Mouse (Mus musculus): ENCODE data around the gene Rabgef1. TPM values are rescaled to one million over a fixed set of nuclear protein-coding genes. Genes with fewer than 3 reads are reported as not detected.

Gene Rabgef1
- total RNA-seq, 2 experiments from 2014 or later: 46.4 to 46.9 TPM

DNA sequence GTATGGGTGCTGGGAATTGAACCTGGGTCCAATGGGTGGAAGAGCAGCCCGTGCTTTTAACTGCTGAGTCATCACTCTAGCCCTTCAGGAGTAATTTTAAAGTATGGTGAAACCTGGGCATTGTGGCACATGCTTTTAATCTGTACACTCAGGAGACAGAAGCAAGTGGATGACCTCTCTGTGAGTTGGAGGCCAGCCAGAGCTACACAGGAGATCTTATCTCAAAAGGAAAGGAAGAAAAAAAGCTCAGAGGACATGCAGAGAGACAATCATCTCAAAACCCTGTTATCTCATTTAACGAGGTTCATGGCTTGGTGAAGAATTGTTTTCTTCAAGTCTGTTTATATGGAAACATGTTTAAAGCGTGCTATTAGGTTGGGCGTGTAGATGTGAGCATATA is 32.4 kb downstream of the Rabgef1 start:
- no peak for DNase-seq

DNA sequence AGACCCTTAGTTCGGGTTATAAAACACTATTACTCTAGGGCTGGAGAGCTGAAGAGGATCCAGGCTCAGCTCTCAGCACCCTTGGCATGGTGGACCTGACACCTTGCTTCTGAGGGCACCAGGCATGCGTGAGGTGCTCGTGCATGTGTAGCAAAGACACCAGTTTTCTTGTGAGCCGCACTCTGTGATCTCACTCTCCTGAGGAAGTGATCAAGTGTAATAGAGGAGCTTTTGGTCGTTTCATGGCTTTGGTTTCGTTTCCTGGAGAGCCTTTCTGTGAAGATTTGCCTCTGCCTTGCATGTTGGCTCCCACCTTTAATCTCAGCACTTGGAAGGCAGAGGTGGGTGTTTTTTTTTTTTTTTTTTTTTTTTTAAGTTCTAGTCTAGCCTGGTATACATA is 33.0 kb downstream of the Rabgef1 start:
- no peak for DNase-seq
- intact Hi-C loops (cut with DNase I; ENCODE audit: low total_unique reads): no loop called here

More for the DNA sequence above, 32.4 kb downstream of the Rabgef1 start:
- intact Hi-C loops (cut with DNase I; ENCODE audit: low total_unique reads): no loop called here

DNA sequence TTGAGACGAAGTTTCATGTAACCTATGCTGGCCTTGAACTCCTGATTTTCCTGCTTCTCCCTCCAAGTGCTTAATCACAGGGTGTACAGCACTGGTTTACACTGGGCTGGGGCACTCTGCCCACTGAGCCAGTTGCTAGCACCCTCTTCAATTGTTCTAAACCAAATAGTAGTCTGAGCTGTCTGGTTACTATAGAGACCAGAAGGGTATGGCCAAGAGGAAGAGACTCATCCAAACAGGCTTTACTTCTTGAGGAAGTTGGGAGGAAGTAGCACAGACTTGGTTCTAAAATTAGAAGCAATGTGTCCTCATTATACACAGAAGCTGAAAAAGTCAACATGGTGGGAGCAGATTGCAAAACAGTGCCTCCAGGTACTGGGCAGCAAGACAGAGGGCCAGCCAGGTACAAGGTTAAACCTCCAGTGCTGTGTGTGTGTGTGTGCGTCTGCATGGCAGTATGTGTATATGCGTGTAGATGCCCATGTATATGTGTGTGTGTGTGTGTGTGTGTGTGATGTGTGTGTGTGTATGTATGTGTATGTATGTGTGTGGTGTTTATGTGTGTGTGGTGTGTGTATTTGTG is 33.9 kb downstream of the Rabgef1 start:
- intact Hi-C loops (cut with DNase I; ENCODE audit: low total_unique reads): no loop called here
- no peak for DNase-seq

DNA sequence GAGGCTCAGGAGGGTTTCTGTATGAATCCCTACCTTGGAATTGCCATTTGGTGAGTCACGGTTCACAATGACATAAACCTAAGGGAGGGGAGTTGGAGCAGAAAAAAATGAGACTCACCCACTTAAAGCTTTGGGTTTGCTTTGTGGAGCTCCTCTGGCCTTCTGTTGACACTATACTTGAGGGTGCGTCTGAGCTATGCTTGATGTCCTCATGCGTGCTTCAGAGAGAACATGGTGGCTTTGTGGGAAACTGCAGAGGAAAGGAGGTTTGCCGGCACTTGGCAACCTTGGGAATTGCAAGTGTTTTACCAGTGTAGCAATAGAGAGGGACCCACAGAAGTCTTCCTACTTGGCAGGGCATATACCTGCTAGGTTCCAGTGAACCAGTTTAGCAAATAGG is 35.7 kb downstream of the Rabgef1 start:
- intact Hi-C loops (cut with DNase I; ENCODE audit: low total_unique reads): no loop called here
- no peak for DNase-seq

DNA sequence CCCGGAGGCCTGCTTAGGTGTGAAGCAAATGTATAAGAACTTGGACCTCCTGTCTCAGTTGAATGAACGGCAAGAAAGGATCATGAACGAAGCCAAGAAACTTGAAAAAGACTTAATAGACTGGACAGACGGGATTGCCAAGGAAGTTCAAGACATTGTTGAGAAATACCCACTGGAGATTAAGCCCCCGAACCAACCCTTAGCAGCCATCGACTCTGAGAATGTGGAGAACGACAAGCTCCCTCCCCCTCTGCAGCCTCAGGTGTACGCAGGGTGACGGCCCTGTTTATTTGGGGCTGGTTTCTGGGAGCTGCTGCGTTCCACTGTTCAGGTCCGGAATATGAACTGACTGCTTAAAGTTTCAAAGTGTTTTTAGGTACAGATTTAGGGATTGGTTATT is 41.4 kb downstream of the Rabgef1 start:
- intact Hi-C loops (cut with DNase I; ENCODE audit: low total_unique reads): no loop called here
- no peak for DNase-seq

DNA sequence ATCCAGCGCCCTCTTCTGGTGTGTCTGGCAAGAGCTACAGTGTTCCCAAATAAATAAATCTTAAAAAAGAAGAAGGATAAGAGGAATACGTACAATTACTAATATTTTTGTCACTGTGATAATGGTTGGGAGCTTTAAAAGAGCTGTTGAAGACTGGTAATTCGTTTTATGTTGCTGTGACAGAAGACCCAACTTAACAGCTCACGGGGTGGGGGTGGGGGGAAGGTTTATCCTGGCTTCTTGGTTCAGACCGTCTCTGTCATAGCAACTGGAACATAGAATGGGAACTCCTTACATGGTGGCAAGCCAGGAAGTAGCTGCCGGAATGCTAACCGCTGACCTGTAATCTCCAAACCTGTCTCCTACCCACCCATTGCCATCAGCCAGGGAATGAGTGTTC is 45.2 kb downstream of the Rabgef1 start, which contains the start of gene Tmem248:
Gene Tmem248 (plus strand): TSS at position 301 of the 400 bp plus-strand sequence.
- no peak for DNase-seq
- intact Hi-C loops (cut with DNase I; ENCODE audit: low total_unique reads): no loop called here

DNA sequence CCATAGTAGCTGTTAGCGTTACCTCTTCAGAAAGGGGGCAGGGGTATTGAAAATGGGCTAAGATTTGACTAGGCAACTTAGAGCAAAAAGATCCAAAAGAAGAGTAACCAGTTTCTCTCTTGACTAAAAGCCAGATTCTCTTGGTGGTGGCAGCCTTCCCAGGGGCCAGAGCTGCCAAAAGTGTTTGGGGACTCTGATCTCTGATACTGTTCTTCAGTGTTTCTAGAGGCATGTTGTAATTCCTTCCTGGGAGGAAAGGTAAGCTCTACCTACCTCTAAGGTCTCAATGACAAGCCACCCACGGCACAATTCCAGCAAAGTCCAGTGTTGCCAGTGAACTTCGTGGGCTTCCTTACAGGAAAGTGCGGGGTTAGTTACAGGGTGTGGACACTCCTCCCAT is 45.8 kb downstream of the Rabgef1 start:
- intact Hi-C loops (cut with DNase I; ENCODE audit: low total_unique reads): no loop called here
- DNase-seq: no peak

DNA sequence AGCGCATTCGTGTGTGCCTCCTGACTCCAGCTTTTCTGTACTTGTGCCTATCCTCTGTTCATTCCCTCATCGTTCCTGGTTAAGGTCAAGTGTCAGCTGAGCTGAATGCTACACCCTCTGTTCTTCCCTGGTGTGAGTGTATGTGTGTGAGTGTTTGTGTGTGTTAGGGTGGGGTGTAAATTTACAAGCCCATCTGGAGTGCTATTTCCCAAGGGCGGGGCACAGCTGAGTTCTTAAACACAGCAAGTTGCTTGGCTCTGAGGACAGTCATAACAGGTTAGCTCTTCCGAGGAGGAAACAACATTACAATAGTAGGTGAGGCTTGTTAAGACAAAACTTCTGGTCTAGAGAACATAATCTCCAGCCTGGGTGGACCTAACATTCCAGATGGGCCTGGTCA is 46.7 kb downstream of the Rabgef1 start:
- DNase-seq: no peak
- intact Hi-C loops (cut with DNase I; ENCODE audit: low total_unique reads): no loop called here

DNA sequence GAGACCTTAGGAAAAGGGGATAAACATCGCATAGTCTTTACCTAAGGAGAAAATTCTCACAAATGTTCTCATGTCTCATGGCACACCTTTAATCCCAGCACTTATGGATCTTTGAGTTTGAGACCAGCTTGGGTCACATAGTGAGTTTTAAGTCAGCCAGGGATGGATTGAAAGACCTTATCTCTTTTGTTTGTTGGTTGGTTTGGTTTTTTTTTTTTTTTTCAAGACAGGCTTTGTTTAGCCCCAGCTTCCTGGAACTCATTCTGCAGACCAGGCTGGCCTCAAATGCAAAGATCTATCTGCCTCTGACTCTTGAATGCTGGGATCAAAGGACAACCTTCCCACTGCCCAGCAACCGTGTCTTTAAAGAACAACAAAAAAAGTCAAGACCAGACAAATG is 49.7 kb downstream of the Rabgef1 start:
- intact Hi-C loops (cut with DNase I; ENCODE audit: low total_unique reads): no loop called here
- DNase-seq: no peak

DNA sequence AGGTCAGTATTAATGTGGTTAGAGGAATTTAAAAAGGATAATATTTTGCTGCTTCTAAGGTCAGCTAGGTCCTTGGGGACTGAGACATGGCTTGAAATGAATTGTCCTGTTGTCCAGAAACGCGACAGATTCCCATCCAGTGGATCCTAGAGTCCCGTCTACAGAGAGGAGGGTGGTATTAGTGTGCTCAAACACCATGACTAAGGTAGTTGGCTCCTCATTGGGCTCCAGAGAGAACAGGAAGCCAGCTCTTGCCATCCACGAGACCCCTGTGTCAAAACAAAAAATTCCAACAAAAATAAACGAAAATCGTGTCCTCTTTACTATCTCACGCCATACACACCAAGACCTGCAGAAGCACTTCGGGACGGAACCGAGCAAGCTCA is 50.2 kb downstream of the Rabgef1 start:
- intact Hi-C loops (cut with DNase I; ENCODE audit: low total_unique reads): no loop called here
- no peak for DNase-seq

DNA sequence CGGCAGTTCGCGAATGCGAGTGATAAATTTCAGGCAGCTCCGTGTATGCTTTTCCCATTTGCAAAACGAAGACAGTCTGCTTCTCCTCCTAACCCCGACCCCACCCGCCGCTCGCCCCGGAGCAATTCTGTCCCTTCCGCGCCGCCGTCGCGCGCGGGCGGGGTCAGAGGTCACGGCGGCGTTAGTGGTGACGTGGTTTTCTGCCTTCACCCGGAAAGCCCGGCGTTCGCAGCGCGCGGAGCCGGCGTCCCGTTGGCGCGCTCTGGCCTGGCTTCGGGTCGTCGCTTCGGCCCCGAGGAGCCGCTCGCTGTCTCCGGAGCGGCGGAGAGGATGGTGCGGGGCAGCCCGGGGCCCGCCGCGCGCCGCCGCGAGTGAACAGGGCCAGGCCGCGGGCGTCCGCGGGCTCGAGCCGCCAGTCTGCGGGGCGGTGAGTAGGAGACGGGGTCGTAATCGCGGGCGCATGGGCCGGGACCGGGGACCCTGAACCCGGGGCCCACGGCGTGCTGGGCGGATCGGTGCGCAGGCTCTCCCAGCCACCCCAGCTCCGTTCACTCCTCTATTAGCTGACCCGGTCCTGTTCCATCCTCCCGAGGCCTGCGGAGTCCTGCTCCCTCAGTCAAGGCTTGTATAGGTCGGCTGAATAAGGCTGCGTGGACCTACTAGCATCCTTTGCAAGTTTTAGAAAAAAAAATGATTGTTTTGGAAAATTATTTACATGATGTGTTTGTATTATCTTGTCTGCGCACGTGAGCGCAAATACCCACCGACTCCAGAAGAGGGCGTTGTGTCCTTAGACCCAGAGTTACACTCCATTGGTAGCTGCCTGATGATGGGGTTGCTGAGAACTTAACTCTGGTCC is 50.8 kb downstream of the Rabgef1 start:
- intact Hi-C loops (cut with DNase I; ENCODE audit: low total_unique reads): no loop called here
- peak; percentile 92 for DNase-seq

DNA sequence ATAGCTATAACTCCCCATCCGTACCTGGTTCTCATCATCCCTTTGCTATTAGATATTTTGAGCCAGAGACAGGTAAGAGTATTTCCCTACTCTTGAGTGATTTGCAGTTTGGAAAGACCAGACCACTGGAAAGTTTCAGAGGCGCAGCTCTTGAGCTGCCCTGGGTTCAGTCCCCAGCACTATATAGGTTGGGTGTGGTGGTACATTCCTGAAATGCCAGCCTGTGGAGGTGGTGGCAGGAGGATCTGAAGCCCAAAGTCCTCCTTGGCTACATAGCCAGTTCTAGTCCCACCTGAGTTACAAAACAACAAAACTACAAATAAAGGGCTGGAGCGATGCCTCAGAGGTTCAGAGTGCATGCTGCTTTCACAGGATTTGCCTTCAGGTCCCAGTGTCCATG is 55.2 kb downstream of the Rabgef1 start:
- intact Hi-C loops (cut with DNase I; ENCODE audit: low total_unique reads): no loop called here
- no peak for DNase-seq

DNA sequence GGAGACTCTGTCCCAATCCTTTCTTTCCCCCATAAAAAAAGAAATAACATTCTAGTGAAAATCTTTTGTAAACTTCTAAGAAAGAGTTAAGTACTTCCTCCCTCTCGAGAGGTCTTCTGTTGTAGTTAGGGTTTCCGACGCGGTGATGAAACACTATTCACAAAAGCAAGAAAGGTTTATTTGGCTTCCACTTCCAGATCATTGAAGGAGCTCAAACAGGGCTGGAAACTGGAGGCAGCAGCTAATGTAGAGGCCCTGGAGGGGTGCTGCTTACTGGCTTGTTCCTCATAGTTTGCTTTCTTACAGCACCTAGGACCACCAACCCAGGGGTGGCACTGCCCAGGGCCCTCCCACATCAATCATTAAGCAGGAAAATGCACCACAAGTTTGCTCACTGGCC is 56.5 kb downstream of the Rabgef1 start:
- no peak for DNase-seq
- intact Hi-C loops (cut with DNase I; ENCODE audit: low total_unique reads): no loop called here

DNA sequence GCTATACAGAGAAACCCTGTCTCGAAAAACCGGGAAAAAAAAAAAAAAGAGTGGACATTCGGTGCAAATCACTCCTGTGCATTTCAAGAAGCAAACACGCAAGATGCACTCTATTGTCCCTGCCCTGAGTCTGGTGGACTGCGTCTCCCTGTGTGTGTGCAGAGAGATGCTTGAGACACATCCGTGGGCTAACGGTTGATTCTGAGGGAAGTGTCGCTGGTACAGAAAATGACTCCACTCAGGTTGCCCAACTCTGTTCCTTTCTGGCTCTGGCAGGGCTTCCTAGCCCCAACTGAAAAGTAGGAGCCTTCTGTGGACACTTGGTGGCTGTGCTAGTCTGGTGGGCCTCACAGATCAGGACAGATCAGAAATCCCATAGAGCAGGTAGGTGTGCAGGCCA is 64.7 kb downstream of the Rabgef1 start:
- no peak for DNase-seq
- intact Hi-C loops (cut with DNase I; ENCODE audit: low total_unique reads): no loop called here

DNA sequence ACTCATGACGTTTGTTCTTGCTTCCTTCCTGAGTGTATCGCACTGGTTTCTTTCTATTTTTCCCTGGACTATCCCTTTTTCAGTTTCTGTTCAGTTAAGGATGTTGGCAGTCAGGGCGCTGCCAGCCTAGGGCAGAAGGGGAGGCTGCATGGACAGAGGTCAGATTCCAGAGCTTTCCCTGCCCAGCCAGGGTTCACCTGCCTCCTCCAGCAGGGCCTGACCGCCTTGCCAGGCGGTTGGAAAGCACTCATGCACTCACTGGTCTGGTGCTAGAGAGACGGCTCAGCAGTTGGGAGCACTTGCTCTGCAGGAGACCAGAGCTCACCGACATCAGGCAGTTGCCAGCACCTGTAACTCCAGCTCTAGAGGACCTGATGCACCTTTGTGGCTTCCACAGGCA is 67.6 kb downstream of the Rabgef1 start:
- no peak for DNase-seq
- intact Hi-C loops (cut with DNase I; ENCODE audit: low total_unique reads): no loop called here

DNA sequence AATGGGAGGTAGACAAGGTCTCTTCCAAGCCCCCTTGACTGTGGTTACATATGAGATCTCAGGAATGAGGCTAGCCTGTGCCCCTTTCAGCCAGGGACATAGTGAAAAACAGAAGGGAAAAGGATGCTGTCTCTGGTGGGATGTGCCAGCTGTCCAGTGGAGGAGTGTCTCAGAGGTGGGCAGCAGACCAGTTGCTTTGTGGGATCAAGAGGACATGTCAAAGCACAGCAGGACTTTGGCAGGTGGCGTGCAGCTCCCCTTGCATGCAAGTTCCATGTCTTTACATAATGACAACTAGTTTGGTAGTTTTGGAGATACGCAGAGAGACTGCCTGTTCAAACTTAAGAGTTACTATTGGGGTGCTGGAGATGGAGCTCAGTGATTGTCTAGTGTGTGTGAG is 68.3 kb downstream of the Rabgef1 start:
- no peak for DNase-seq
- intact Hi-C loops (cut with DNase I; ENCODE audit: low total_unique reads): no loop called here

DNA sequence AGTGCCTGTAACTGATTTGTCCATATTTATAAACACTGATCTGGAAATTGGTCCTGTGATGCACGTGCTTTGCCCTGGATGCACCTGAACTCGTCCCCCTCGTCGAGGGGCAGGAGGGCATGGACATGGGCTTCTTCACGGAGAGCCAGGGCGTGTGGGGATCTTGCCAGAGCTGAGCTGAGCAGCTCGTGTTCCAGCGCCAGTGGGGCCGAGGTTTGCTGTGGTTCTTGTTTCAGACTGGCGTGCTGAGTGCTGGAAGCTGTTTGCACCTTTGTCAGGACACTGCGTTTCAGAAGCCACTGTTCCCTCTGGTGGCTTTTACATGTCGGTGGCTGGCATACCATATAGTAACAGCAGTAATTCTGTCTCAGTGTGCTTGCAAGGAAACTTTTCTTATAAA is 69.8 kb downstream of the Rabgef1 start:
- no peak for DNase-seq
- intact Hi-C loops (cut with DNase I; ENCODE audit: low total_unique reads): no loop called here

DNA sequence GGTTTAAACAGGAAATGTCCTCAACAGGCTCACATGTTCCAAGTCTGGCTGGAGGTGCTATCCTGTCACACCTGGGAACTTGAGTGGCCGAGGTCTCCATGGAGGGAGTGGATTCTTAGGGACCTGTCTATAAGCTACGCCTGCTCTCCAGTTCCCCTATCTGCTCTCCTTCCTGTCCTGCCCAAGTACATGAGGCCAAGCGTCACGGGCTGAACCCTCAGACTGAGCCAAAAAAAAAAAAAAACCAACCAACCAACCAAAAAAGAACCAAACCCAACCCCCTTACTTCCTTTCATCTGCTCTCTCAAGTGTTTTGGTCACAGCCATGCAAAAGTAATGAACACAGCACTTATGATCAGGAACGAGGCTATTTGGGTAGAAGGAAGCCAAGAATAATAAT is 76.2 kb downstream of the Rabgef1 start:
- intact Hi-C loops (cut with DNase I; ENCODE audit: low total_unique reads): no loop called here
- DNase-seq: no peak

DNA sequence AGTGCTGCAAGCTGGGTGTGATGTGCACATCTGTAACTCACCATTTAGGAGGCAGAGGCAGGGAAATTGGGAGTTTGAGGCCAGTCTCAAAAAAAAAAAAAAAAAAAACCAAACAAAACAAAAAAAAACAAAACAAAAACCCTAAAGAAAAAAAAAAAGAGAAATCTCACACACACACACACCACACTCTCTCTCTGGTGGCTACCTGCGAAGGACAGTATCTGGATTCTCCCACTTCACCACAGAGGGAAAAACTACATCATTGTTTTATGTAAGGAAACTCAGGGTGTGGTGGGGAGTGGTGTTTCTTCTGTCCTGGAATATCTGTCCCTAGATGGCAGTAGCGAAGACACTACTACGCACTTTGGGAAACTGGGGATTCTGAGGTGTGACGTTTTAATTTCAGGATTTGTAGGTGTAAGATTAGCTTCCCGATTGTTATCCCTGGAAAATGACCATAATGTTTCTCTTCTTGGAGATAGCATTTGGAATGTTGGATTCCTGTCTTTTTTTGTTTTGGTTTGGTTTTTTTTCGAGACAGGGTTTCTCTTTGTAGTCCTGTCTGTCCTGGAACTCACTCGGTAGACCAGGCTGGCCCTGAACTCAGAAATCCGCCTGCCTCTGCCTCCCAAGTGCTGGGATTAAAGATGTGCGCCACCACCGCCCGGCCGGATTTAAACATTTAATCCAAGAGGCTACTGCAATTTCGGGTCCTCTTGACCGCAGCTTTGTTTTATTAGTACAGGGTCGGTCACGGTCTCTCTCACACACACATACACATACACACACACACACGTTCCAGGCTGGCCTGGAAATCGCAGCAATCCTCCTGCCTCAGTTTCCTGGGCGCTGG is 82.8 kb downstream of the Rabgef1 start:
- intact Hi-C loops (cut with DNase I; ENCODE audit: low total_unique reads): no loop called here

DNA sequence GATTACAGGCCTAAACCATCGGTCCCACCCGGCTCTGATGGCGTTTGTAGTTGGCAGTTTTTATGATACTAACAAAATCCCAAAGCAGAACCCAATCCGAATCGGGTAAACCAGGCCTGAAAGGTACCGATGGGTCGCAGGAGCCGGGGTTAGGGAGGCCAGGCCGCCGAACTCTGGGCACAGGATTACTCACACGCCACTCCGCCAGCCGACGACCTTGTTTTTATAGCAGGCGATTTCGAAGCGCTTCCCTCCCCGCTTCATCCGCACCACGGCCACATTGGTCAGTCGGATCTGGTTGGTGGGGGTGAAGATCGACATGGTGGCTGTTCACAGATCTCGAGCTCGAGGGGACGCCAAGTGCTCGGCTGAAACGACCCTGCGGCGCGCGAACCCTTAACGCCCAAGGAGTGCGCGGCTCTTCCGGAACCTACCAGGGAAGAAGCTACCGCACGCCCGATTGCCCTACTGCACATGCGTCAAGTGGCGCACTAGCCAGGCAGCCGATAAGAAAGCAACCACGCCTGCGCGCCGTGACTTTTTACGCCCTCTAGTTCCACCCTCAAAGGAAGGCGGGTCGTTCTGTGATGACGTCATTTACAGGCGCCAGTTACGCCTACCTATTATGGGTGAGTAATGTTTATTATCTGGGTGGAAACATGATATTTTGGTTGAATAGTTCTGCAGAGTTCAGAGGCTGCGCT is 83.6 kb downstream of the Rabgef1 start, which contains the start of the genes Sbds and Tyw1:
Gene Sbds (minus strand): TSS at position 514 of the 704 bp plus-strand sequence.
Gene Tyw1 (plus strand): TSS at position 603 of the 704 bp plus-strand sequence.
- intact Hi-C loops (cut with DNase I; ENCODE audit: low total_unique reads): no loop called here
- DNase-seq: peak; percentile 97

More for the DNA sequence above, 82.8 kb downstream of the Rabgef1 start:
- DNase-seq: no peak
